Mouse (Mus musculus) CD4-positive naive resting alpha-beta T cell, adult 57 days (primary cell): ENCODE measurements around the gene Lzts3. TPM values are rescaled to one million over a fixed set of nuclear protein-coding genes. Genes with fewer than 3 reads are reported as not detected.

ENCODE experiments used
- total RNA-seq: library from RNA; stranded (reverse); gene quantifications from one replicate; pipeline ENCODE4 v1.2.4, GENCODE M21; 2023

The Lzts3 gene
- total RNA-seq, result 4.3 TPM

DNA sequence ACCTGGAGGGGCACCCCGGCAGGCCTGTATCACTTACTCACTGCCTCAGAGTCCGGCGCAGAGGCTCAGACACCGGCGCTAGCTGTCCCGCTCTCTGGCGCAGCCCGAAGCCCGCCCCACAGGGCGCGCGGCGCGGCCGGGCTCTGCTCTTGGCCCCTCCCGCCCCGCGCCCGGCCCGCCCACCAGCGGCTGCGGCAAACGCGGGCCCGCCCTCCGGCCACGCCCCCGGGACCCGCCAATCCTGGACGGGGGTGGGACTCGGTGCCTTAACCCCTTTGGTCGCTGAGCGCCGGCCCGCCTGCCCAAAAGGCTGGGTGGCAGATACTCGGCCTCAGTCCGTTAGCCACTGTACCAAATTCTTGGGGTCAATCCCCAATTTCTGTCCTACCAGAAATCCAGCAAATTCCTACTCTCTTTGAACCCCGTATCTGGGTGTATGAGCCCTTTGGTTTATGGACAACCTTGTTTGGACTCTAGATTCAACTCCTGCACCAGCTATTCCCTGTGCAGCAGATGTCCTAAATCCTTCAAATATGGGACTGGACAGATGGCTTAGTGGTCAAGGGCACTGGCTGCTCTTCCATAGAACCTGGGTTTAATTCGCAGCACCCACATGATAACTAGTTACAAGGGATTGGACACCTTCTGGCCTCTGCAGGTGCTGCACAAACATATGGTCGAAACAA, at the start of gene Lzts3:
Lzts3 (minus strand) TSS at position 120 of the 686 bp plus-strand sequence.

DNA sequence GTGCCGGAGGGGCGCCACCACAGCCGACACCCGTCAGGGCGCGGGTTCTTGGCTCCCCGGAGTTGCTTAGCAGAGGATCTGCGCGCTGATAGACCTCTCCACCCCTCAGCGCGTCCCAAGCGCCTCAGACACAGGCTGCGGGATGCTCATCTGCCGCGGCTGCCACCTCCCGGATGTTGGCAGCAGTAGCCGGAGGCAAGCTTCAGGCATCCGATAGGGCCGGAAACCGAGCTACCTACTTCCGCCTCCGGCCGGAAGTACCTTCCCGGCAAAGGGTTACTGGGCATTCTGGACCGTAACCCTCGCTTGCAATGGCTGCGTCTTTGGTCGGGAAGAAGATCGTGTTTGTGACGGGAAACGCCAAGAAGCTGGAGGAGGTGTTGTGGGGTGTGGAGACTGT, 25.0 kb upstream of the Lzts3 start, which contains the start of gene Itpa:
Itpa (plus strand) TSS at position 52 of the 400 bp plus-strand sequence.

DNA sequence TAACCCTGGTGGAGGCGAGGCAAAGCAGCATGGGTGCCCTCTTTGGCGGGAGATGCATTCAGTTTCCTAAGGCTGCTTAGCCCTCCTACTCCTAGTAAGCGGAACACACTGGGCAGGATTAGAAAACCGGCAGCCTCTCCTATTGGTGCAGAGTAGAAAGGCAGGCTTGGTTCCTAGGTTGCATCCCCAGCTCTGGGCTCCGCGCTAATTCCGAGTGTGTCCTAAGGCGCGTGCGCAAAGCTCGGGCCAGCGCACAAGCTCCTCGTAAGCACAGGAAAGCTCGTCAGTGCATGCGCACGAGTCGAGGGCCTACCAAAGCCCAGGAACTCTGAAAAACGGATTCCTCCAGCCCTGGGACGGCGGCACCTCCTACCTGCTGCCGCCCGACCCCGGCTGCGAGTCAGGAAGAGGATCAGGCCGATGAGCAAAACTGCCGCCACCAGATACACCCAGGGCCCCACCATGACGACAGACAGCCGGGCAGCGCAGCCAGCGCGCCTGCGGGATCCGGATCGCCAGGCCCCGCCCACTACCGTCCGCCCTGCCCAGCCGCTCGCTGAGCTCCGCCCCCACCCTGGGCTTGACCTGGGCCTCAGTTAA, 21.6 kb upstream of the Lzts3 start, which contains the start of gene Ddrgk1:
Ddrgk1 (minus strand) TSS at position 558 of the 600 bp plus-strand sequence.

DNA sequence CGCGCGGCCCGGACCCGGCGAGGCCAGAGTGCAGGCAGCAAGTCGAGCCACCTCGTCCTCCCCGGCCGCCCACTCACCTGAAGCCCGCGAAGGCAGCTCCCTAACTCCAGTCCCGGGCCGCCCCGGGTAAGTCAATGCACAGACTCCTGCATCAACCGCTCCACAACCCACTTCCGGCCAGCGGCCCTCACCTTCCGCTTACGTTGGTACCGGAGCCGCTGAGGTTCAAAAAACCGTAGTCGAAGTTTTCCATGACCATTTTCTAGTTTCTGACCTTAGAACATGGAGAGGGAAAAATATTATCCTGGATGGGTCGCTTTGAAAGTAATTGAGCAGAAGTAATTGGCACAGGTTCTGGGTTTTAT, 12.8 kb downstream of the Lzts3 start, which contains the start of the genes Fastkd5 and Ubox5:
Fastkd5 (minus strand) TSS at position 189 of the 365 bp plus-strand sequence.
Ubox5 (minus strand) TSS at position 200 of the 365 bp plus-strand sequence.

Other genes starting within 250 kb of the Lzts3 start
- 0.65 TPM for gene Cpxm1, start 245.2 kb downstream of the Lzts3 start, total RNA-seq
- gene Gm28372, start 237.6 kb downstream of the Lzts3 start, total RNA-seq, result not detected
- gene 1700020A23Rik, start 237.5 kb downstream of the Lzts3 start, total RNA-seq, result not detected
- gene Tmem239, start 236.3 kb downstream of the Lzts3 start, total RNA-seq, result not detected
- gene Vps16, start 218.5 kb downstream of the Lzts3 start, total RNA-seq, result 132 TPM
- gene Pced1a, start 218.1 kb downstream of the Lzts3 start, total RNA-seq, result 26.0 TPM
- 129 TPM for gene Ptpra, start 192.5 kb downstream of the Lzts3 start, total RNA-seq
- 62.3 TPM for gene Mrps26, start 79.1 kb downstream of the Lzts3 start, total RNA-seq
- not detected for gene Oxt, start 66.6 kb downstream of the Lzts3 start, total RNA-seq
- gene Avp, start 60.2 kb downstream of the Lzts3 start, total RNA-seq, result not detected
- 7.8 TPM for gene Fastkd5, start 12.8 kb downstream of the Lzts3 start, total RNA-seq
- 4.5 TPM for gene Ubox5, start 12.8 kb downstream of the Lzts3 start, total RNA-seq
- 136 TPM for gene Ddrgk1, start 21.9 kb upstream of the Lzts3 start, total RNA-seq
- gene Itpa, start 24.8 kb upstream of the Lzts3 start, total RNA-seq, result 15.7 TPM
- gene Slc4a11, start 54.7 kb upstream of the Lzts3 start, total RNA-seq, result 1.0 TPM